Mouse (Mus musculus) cerebellum, adult 18-20 months (tissue): ENCODE measurements at regions not wholly inside any gene's neighbourhood (a gene's known extent, or its start where the extent isn't known, plus 50 kb on each side); places are given as distances from the start of the nearest gene placed in this dataset.

ENCODE experiments used
- DNase-seq, 2 experiments: peaks; one replicate each; pipeline ENCODE4 v3.0.0; 2021

GRCm38 (mm10) chr13:106738011-106738410, 198.7 kb downstream of the Ipo11 start:
- DNase-seq: no peak

- no peak for DNase-seq
Observed at GRCm38 (mm10) chr13:106734323-106734722, 202.4 kb downstream of the Ipo11 start.

GRCm38 (mm10) chr13:106732906-106733305, 203.9 kb downstream of the Ipo11 start:
- DNase-seq: no peak

- no peak for DNase-seq
Observed at GRCm38 (mm10) chr13:106723315-106723714, 213.4 kb downstream of the Ipo11 start.

GRCm38 (mm10) chr13:106721167-106721566, 215.6 kb downstream of the Ipo11 start:
- DNase-seq: no peak

GRCm38 (mm10) chr13:106715771-106716170, 221.0 kb downstream of the Ipo11 start:
- no peak for DNase-seq

- no peak for DNase-seq
Observed at GRCm38 (mm10) chr13:106715234-106715633, 221.5 kb downstream of the Ipo11 start.

- DNase-seq: no peak
Observed at GRCm38 (mm10) chr13:106710580-106710979, 226.2 kb downstream of the Ipo11 start.

GRCm38 (mm10) chr13:106700376-106700775, 236.4 kb downstream of the Ipo11 start:
- DNase-seq: no peak

GRCm38 (mm10) chr13:106699957-106700356, 236.8 kb downstream of the Ipo11 start:
- DNase-seq: no peak

GRCm38 (mm10) chr13:106691787-106692571, 244.8 kb downstream of the Ipo11 start:
- no peak for DNase-seq

- no peak for DNase-seq
Observed at GRCm38 (mm10) chr13:106690125-106690524, 246.6 kb downstream of the Ipo11 start.

GRCm38 (mm10) chr13:106689618-106690017, 247.1 kb downstream of the Ipo11 start:
- no peak for DNase-seq

- no peak for DNase-seq
Observed at GRCm38 (mm10) chr13:106689051-106689450, 247.7 kb downstream of the Ipo11 start.

GRCm38 (mm10) chr13:106669665-106670064, 267.1 kb downstream of the Ipo11 start:
- no peak for DNase-seq

- DNase-seq: no peak
Observed at GRCm38 (mm10) chr13:106662195-106662594, 274.6 kb downstream of the Ipo11 start.

- DNase-seq: no peak
Observed at GRCm38 (mm10) chr13:106649363-106649762, 287.4 kb downstream of the Ipo11 start.

GRCm38 (mm10) chr13:106643302-106643975, 293.3 kb downstream of the Ipo11 start:
- DNase-seq: no peak

- no peak for DNase-seq
Observed at GRCm38 (mm10) chr13:106638706-106639385, 297.9 kb downstream of the Ipo11 start.

- no peak for DNase-seq
Observed at GRCm38 (mm10) chr13:106591729-106592128, 345.0 kb downstream of the Ipo11 start.

GRCm38 (mm10) chr13:106567658-106568359, 368.9 kb downstream of the Ipo11 start:
- DNase-seq: no peak

- no peak for DNase-seq
Observed at GRCm38 (mm10) chr13:106562588-106562987, 374.2 kb downstream of the Ipo11 start.

- peak; percentile 19 to 22 for DNase-seq
Observed at GRCm38 (mm10) chr13:106562161-106562560, 374.6 kb downstream of the Ipo11 start.
